Mouse (Mus musculus) heart, postnatal 0 days (tissue): ENCODE results near the gene 1110008L16Rik. TPM values are rescaled to one million over a fixed set of nuclear protein-coding genes. Genes with fewer than 3 reads are reported as not detected.

Experiments used
- ATAC-seq: fragments of 200-750 bp; cut with Nextera tagmentation; 2 replicates; pipeline ENCODE4 v1.8.0; 2017; ENCODE audit warnings: low read depth, moderate number of reproducible peaks, moderate library complexity; ENCODE audit not compliant: insufficient read depth
- DNase-seq: peaks from one replicate; pipeline ENCODE4 v3.0.0-alpha.2; 2016; ENCODE audit warnings: low spot score
- H3K27ac ChIP-seq: fragments of 300-500 bp; sonication (generic); 2 replicates; pipeline ENCODE4 v1.5.1; 2014; ENCODE audit warnings: low read depth, mild to moderate bottlenecking
- H3K27me3 ChIP-seq: fragments of 300-500 bp; sonication (generic); 2 replicates; pipeline ENCODE4 v1.6.1; 2014; ENCODE audit warnings: low read length, mixed read lengths; ENCODE audit not compliant: control insufficient read depth, insufficient read depth
- H3K36me3 ChIP-seq: fragments of 300-500 bp; sonication (generic); replicated peaks from 2 replicates; pipeline ENCODE4 v1.6.1; 2014; ENCODE audit warnings: low read length, mixed read lengths; ENCODE audit not compliant: control insufficient read depth, insufficient read depth
- H3K4me1 ChIP-seq: fragments of 300-500 bp; sonication (generic); 2 replicates; pipeline ENCODE4 v1.6.1; 2014; ENCODE audit warnings: antibody characterized with exemption; ENCODE audit not compliant: control insufficient read depth, insufficient read depth
- H3K4me2 ChIP-seq: fragments of 300-500 bp; sonication (generic); 2 replicates; pipeline ENCODE4 v1.6.1; 2014; ENCODE audit warnings: low read depth, mild to moderate bottlenecking, low read length, moderate library complexity
- H3K4me3 ChIP-seq: fragments of 300-500 bp; sonication (generic); 2 replicates; pipeline ENCODE4 v1.5.1; 2014; ENCODE audit warnings: low read depth, low read length
- H3K9ac ChIP-seq: fragments of 300-500 bp; sonication (generic); replicated peaks from 2 replicates; pipeline ENCODE4 v1.6.1; 2014; ENCODE audit warnings: low read depth, low read length, mixed read lengths
- H3K9me3 ChIP-seq: fragments of 300-500 bp; sonication (generic); replicated peaks from 2 replicates; pipeline ENCODE4 v1.6.1; 2016; ENCODE audit warnings: low read length; ENCODE audit not compliant: control insufficient read depth
- CTCF ChIP-seq: IDR thresholded peaks from 2 replicates; pipeline ENCODE4 v1.5.1; 2016; ENCODE audit warnings: antibody characterized with exemption, control low read depth, low read depth
- EP300 ChIP-seq: IDR thresholded peaks from 2 replicates; pipeline ENCODE4 v1.6.1; 2016; ENCODE audit warnings: antibody characterized with exemption, low read depth
- WGBS: fragments of 180-500 bp; shearing (Covaris S2); extraction: QIAGEN DNeasy Blood & Tissue Kit; methylation state at CpG from one replicate; pipeline ENCODE4 v1.1.7; 2014; 5-methylcytosine and 5-hydroxymethylcytosine counted together
- polyA plus RNA-seq: library from polyadenylated mRNA; unstranded; fragments of >200 nt; fragmentation: Nextera tagmentation; extraction: Ambion mirVana; gene quantifications from 2 replicates; pipeline ENCODE4 v1.2.1, GENCODE M21; 2015
- total RNA-seq: library from RNA; depleted of rRNA; stranded (reverse); fragments of >200 nt; gene quantifications from 2 replicates; pipeline ENCODE4 v1.2.3, GENCODE M21; 2014; ENCODE audit warnings: low replicate concordance

1110008L16Rik gene
- total and polyA plus RNA-seq, 2 experiments from 2014 or later = 6.0 to 7.3 TPM

GRCm38 (mm10) chr12:55308731-55309130, 9.4 kb downstream of the 1110008L16Rik start:
- DNase-seq = no peak
- H3K4me2 ChIP-seq = no peak overlapping the region
- H3K4me3 ChIP-seq = no peak overlapping the region
- peaks cover 5% of the 10 kb centered on the region for H3K4me1 ChIP-seq
- no peak overlapping the region for H3K27ac ChIP-seq
- H3K9ac ChIP-seq = no peak overlapping the region
- H3K36me3 ChIP-seq = no peaks in the 10 kb centered on the region
- TF ChIP-seq EP300 (no peak), CTCF (no peak)
- WGBS = 91% methylated on average over 9 of the region's 9 CpGs
- no peaks in the 10 kb centered on the region for H3K9me3 ChIP-seq
- ATAC-seq = no peak
- no peaks in the 10 kb centered on the region for H3K27me3 ChIP-seq

DNA sequence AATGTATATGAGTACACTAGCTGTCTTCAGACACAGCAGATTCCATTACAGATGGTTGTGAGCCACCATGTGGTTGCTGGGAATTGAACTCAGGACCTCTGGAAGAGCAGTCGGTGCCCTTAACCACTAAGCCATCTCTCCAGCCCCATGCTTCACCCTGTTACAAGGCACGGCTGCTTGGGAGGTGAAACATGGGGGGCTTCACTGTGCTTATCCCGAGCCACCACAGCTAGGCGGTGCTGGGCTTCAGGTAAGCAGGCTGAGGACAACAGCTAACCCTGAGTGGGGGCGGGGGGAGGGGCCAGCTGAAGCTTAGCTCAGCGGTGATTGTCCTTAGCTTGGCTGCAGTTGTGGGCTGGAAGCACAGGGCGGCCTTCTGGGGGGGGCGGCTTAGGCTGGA, 10.1 kb downstream of the 1110008L16Rik start:
- TF ChIP-seq CTCF (no peak), EP300 (no peak)
- H3K4me3 ChIP-seq = no peak overlapping the region
- H3K4me2 ChIP-seq = no peak overlapping the region
- no peaks in the 10 kb centered on the region for H3K36me3 ChIP-seq
- ATAC-seq = no peak
- no peak overlapping the region for H3K9ac ChIP-seq
- DNase-seq = no peak
- 72% methylated on average over 8 of the region's 8 CpGs for WGBS
- no peaks in the 10 kb centered on the region for H3K9me3 ChIP-seq
- no peaks in the 10 kb centered on the region for H3K27me3 ChIP-seq
- H3K27ac ChIP-seq = no peak overlapping the region
- no peaks in the 10 kb centered on the region for H3K4me1 ChIP-seq

DNA sequence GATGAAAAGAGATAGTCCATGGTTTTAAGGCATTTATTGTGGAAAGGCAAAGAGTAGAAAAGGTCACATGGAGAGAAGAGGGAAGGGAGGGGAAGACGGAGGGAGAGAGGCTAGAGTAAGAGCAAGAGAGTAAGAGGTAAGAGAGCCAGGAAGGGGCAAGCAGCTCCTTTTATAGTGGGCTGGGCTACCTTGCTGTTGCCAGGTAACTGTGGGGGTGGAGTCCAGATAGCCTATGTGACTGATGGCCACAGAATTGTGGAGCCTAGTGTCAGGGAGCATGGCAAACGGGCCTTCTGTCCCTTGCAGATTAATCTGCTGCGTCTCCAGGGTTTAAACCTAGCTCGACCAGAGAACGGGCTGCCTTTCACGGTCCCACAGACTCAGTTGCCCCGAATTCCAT, 12.5 kb downstream of the 1110008L16Rik start:
- no peak overlapping the region for H3K4me2 ChIP-seq
- no peaks in the 10 kb centered on the region for H3K27me3 ChIP-seq
- H3K4me1 ChIP-seq = no peaks in the 10 kb centered on the region
- no peaks in the 10 kb centered on the region for H3K9me3 ChIP-seq
- no peaks in the 10 kb centered on the region for H3K36me3 ChIP-seq
- ATAC-seq = no peak
- TF ChIP-seq EP300 (no peak), CTCF (no peak)
- H3K27ac ChIP-seq = no peak overlapping the region
- no peak overlapping the region for H3K4me3 ChIP-seq
- no peak overlapping the region for H3K9ac ChIP-seq
- no peak for DNase-seq
- 86% methylated on average over 7 of the region's 7 CpGs for WGBS

DNA sequence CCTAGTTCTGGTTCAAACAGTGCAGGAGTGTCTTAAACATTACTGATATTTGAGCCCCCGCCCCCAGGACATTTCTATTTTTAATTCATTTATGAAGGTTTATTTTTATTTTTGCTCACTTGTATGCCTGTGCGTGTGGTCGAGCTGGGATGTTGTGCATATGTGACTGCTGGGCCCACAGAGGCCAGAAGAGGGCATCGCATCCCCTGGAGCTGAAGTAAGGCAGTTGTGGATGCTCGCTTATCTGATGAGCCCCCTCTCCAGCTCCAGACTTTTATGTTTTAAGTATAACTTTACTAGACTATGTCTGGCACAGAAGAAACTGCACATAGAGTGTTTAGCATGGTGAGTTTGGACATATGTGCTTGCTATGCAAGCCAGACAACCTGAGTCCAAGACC, 14.5 kb downstream of the 1110008L16Rik start:
- Histone ChIP-seq H3K4me2 (no peak overlapping the region), H3K36me3 (no peaks in the 10 kb centered on the region), H3K9ac (no peak overlapping the region), H3K27ac (no peak overlapping the region), H3K4me1 (no peaks in the 10 kb centered on the region), H3K9me3 (no peaks in the 10 kb centered on the region), H3K4me3 (no peak overlapping the region), H3K27me3 (no peaks in the 10 kb centered on the region)
- TF ChIP-seq EP300 (no peak), CTCF (no peak)
- no peak for DNase-seq
- 85% methylated on average over 5 of the region's 5 CpGs for WGBS
- ATAC-seq = no peak

- H3K36me3 ChIP-seq = no peaks in the 10 kb centered on the region
- peak; percentile 39; the same call in 1 of the 2 replicates for ATAC-seq
- no peak overlapping the region for H3K9ac ChIP-seq
- no peaks in the 10 kb centered on the region for H3K27me3 ChIP-seq
- H3K4me2 ChIP-seq = no peak overlapping the region
- no peak overlapping the region for H3K4me3 ChIP-seq
- WGBS = 34% methylated on average over 5 of the region's 5 CpGs
- H3K27ac ChIP-seq = no peak overlapping the region
- H3K4me1 ChIP-seq = no peaks in the 10 kb centered on the region
- H3K9me3 ChIP-seq = no peaks in the 10 kb centered on the region
- peak; percentile 88 for DNase-seq
- TF ChIP-seq CTCF (peak; percentile 74), EP300 (no peak)
Measured at GRCm38 (mm10) chr12:55315192-55315591, 15.8 kb downstream of the 1110008L16Rik start.

GRCm38 (mm10) chr12:55321642-55322291, 22.4 kb downstream of the 1110008L16Rik start:
- peak; percentile 70 for ATAC-seq
- Histone ChIP-seq H3K27ac (peak overlapping the region; percentile 77), H3K9ac (no peak overlapping the region), H3K4me2 (no peak overlapping the region), H3K36me3 (no peaks in the 10 kb centered on the region), H3K4me3 (no peak overlapping the region), H3K9me3 (no peaks in the 10 kb centered on the region), H3K4me1 (no peaks in the 10 kb centered on the region), H3K27me3 (no peaks in the 10 kb centered on the region)
- TF ChIP-seq CTCF = no peak
- peak; percentile 83 for TF ChIP-seq EP300
- peak; percentile 27 for DNase-seq
- 64% methylated on average over 18 of the region's 18 CpGs for WGBS
